Mouse (Mus musculus): ENCODE measurements at regions not wholly inside any gene's neighbourhood (a gene's known extent, or its start where the extent isn't known, plus 50 kb on each side); places are given as distances from the start of the nearest gene placed in this dataset.

DNA sequence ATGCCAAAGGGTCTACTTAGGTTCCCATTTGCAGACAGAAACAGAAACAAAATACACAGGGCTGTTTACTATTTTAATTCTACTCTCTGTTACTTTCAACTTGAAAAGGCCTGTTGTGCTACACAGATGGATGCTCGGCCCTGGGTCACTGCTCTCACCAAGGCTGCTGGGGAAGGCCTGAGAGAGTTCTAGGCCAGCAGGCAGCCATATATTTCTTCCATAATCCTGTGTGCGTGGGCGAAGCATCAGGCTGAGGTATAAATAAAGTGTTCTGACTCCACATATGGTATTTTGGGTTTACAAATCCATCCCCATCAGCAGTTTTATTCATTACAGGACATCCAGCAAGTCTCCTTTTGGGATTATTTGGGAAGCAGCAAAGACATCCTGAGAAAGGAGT lies 162.5 kb upstream of the Inhba start:
- Histone ChIP-seq H3K4me3 (ENCODE audit: insufficient read depth, low read depth, low read length) (no peak overlapping the region), H3K27me3 (ENCODE audit: control insufficient read depth, insufficient read depth, low read length) (no peaks in the 10 kb centered on the region), H3K79me2 (ENCODE audit: control insufficient read depth, insufficient read depth, low read length) (no peaks in the 10 kb centered on the region), H3K4me1 (ENCODE audit: control insufficient read depth, insufficient read depth, low read length) (no peaks in the 10 kb centered on the region), H3K36me3 (ENCODE audit: control insufficient read depth, insufficient read depth, low read length) (no peaks in the 10 kb centered on the region), H3K27ac (replicated peaks; ENCODE audit: insufficient read depth, low read depth, low read length) (no peak overlapping the region), H3K9ac (ENCODE audit: low read depth, low read length) (no peak overlapping the region)
- 84% methylated on average over 3 of the region's 3 CpGs for WGBS
- no peak for TF ChIP-seq POLR2A (IDR thresholded peaks at IDR 0.05; ENCODE audit: extremely low read depth, insufficient read depth, low read length)
- no peak for TF ChIP-seq CTCF (IDR thresholded peaks at IDR 0.05; ENCODE audit: low read depth, low read length)
- DNase-seq (ENCODE audit: extremely low read depth, low read depth, low spot score): no peak

GRCm38 (mm10) chr13:15850358-15850757 lies 161.3 kb upstream of the Inhba start:
- Histone ChIP-seq H3K36me3 (ENCODE audit: control insufficient read depth, insufficient read depth, low read length) (no peaks in the 10 kb centered on the region), H3K4me1 (ENCODE audit: control insufficient read depth, insufficient read depth, low read length) (no peaks in the 10 kb centered on the region), H3K79me2 (ENCODE audit: control insufficient read depth, insufficient read depth, low read length) (no peaks in the 10 kb centered on the region), H3K27me3 (ENCODE audit: control insufficient read depth, insufficient read depth, low read length) (no peaks in the 10 kb centered on the region), H3K27ac (replicated peaks; ENCODE audit: insufficient read depth, low read depth, low read length) (no peak overlapping the region), H3K4me3 (ENCODE audit: insufficient read depth, low read depth, low read length) (no peak overlapping the region), H3K9ac (ENCODE audit: low read depth, low read length) (no peak overlapping the region)
- WGBS: 72% methylated on average over 2 of the region's 2 CpGs
- peak; percentile 14 for DNase-seq (ENCODE audit: extremely low read depth, low read depth, low spot score)
- no peak for TF ChIP-seq CTCF (IDR thresholded peaks at IDR 0.05; ENCODE audit: low read depth, low read length)
- TF ChIP-seq POLR2A (IDR thresholded peaks at IDR 0.05; ENCODE audit: extremely low read depth, insufficient read depth, low read length): no peak

DNA sequence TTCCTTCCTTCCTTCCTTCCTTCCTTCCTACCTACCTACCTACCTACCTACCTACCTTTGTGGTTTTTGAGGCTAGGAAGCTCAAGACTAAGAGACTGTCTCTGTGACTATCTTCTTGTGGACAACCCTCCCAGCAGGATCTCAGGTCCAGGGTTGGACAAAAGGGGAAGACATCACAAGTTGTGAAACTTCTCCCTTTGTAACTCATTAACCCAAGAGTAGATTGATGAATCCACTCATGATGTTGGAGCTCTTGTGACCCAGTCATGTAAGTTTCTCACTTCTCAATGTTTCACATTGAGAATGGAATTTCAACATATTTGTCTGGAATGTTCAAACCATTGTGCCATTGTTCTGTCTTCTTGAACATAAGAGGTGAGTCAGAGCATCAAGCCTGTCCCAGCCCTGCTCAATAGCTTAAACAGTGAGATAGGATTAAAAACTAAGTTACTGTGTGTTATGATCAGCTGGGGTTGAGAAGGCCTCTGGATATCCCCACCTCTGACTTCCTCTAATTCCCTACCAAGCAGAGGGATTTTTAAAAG lies 158.6 kb upstream of the Inhba start:
- Histone ChIP-seq H3K27ac (replicated peaks; ENCODE audit: insufficient read depth, low read depth, low read length) (no peak overlapping the region), H3K36me3 (ENCODE audit: control insufficient read depth, insufficient read depth, low read length) (no peaks in the 10 kb centered on the region), H3K9ac (ENCODE audit: low read depth, low read length) (no peak overlapping the region), H3K79me2 (ENCODE audit: control insufficient read depth, insufficient read depth, low read length) (no peaks in the 10 kb centered on the region), H3K4me1 (ENCODE audit: control insufficient read depth, insufficient read depth, low read length) (no peaks in the 10 kb centered on the region), H3K27me3 (ENCODE audit: control insufficient read depth, insufficient read depth, low read length) (no peaks in the 10 kb centered on the region), H3K4me3 (ENCODE audit: insufficient read depth, low read depth, low read length) (no peak overlapping the region)
- DNase-seq (ENCODE audit: extremely low read depth, low read depth, low spot score): no peak
- TF ChIP-seq POLR2A (IDR thresholded peaks at IDR 0.05; ENCODE audit: extremely low read depth, insufficient read depth, low read length): no peak
- no peak for TF ChIP-seq CTCF (IDR thresholded peaks at IDR 0.05; ENCODE audit: low read depth, low read length)

GRCm38 (mm10) chr13:15862941-15863340 lies 148.7 kb upstream of the Inhba start:
- no peak for DNase-seq (ENCODE audit: extremely low read depth, low read depth, low spot score)
- Histone ChIP-seq H3K9ac (ENCODE audit: low read depth, low read length) (no peak overlapping the region), H3K79me2 (ENCODE audit: control insufficient read depth, insufficient read depth, low read length) (no peaks in the 10 kb centered on the region), H3K4me3 (ENCODE audit: insufficient read depth, low read depth, low read length) (no peak overlapping the region), H3K27ac (replicated peaks; ENCODE audit: insufficient read depth, low read depth, low read length) (no peak overlapping the region), H3K27me3 (ENCODE audit: control insufficient read depth, insufficient read depth, low read length) (no peaks in the 10 kb centered on the region), H3K36me3 (ENCODE audit: control insufficient read depth, insufficient read depth, low read length) (no peaks in the 10 kb centered on the region), H3K4me1 (ENCODE audit: control insufficient read depth, insufficient read depth, low read length) (no peaks in the 10 kb centered on the region)
- TF ChIP-seq POLR2A (IDR thresholded peaks at IDR 0.05; ENCODE audit: extremely low read depth, insufficient read depth, low read length): no peak
- no peak for TF ChIP-seq CTCF (IDR thresholded peaks at IDR 0.05; ENCODE audit: low read depth, low read length)

DNA sequence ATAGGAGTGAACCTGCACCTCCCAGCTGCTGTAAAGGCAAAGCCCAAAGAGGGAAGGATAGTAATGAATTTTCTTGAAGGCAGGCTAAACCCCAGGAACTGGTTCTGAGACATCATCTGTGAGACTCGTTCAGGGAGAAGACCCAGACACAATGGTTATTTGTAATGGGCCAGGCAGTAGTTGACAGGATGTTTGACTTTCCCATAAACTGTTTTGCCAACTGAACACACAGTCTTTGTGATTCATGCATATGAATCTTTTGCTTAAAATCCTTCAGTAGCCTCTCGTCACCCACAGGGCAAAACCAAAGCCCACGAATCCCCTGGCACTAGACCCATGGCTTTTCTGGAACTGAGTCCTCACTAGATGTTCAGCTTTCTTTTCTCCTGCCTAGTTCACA lies 148.3 kb upstream of the Inhba start:
- Histone ChIP-seq H3K9ac (ENCODE audit: low read depth, low read length) (no peak overlapping the region), H3K36me3 (ENCODE audit: control insufficient read depth, insufficient read depth, low read length) (no peaks in the 10 kb centered on the region), H3K4me3 (ENCODE audit: insufficient read depth, low read depth, low read length) (no peak overlapping the region), H3K4me1 (ENCODE audit: control insufficient read depth, insufficient read depth, low read length) (no peaks in the 10 kb centered on the region), H3K79me2 (ENCODE audit: control insufficient read depth, insufficient read depth, low read length) (no peaks in the 10 kb centered on the region), H3K27ac (replicated peaks; ENCODE audit: insufficient read depth, low read depth, low read length) (no peak overlapping the region), H3K27me3 (ENCODE audit: control insufficient read depth, insufficient read depth, low read length) (no peaks in the 10 kb centered on the region)
- TF ChIP-seq CTCF (IDR thresholded peaks at IDR 0.05; ENCODE audit: low read depth, low read length) (no peak), POLR2A (IDR thresholded peaks at IDR 0.05; ENCODE audit: extremely low read depth, insufficient read depth, low read length) (no peak)
- WGBS: 54% methylated on average over 3 of the region's 3 CpGs
- DNase-seq (ENCODE audit: extremely low read depth, low read depth, low spot score): no peak

DNA sequence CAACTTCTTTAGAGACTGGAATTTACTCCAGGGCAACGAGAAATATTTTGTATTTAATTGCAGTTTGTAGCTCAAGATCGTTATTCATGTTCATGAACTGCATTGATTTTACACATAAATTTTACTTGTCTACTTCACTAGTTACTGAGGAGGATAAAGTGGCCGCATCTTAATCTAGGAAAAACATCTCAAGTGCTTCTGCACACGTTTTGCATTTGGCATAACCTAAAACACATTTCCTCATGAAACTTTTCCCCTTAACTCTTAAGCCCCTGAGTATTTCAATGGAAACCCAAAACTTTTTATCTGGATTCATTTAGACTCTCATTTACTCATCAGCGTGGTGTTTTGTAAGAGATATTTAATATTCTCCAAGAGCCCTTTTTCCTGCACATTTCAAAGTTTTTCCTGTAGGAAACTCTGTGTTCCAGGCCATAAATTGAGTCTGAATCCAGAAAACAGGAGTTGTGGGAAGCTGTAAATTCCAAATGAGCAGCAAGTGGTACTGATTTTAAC lies 144.5 kb upstream of the Inhba start:
- H3K36me3 ChIP-seq (ENCODE audit: control insufficient read depth, insufficient read depth, low read length): no peaks in the 10 kb centered on the region
- no peak for TF ChIP-seq CTCF (IDR thresholded peaks at IDR 0.05; ENCODE audit: low read depth, low read length)
- TF ChIP-seq POLR2A (IDR thresholded peaks at IDR 0.05; ENCODE audit: extremely low read depth, insufficient read depth, low read length): no peak
- H3K4me3 ChIP-seq (ENCODE audit: insufficient read depth, low read depth, low read length): no peak overlapping the region
- H3K27me3 ChIP-seq (ENCODE audit: control insufficient read depth, insufficient read depth, low read length): no peaks in the 10 kb centered on the region
- H3K27ac ChIP-seq (replicated peaks; ENCODE audit: insufficient read depth, low read depth, low read length): no peak overlapping the region
- no peak overlapping the region for H3K9ac ChIP-seq (ENCODE audit: low read depth, low read length)
- no peak for DNase-seq (ENCODE audit: extremely low read depth, low read depth, low spot score)
- H3K4me1 ChIP-seq (ENCODE audit: control insufficient read depth, insufficient read depth, low read length): no peaks in the 10 kb centered on the region
- WGBS: 75% methylated on average over 5 of the region's 5 CpGs
- H3K79me2 ChIP-seq (ENCODE audit: control insufficient read depth, insufficient read depth, low read length): no peaks in the 10 kb centered on the region
